Mouse (Mus musculus) intestine, embryonic 14.5 days (tissue): ENCODE data around the gene Snapc2. TPM values are rescaled to one million over a fixed set of nuclear protein-coding genes. Genes with fewer than 3 reads are reported as not detected.

Experiments
- ATAC-seq: fragments of 200-750 bp; cut with Nextera tagmentation; replicated peaks from 2 replicates; pipeline ENCODE4 v1.8.0; 2017; ENCODE audit warnings: low read depth, moderate number of reproducible peaks, moderate TSS enrichment, moderate library complexity; ENCODE audit not compliant: low FRiP score, low TSS enrichment
- DNase-seq: peaks from one replicate; pipeline ENCODE4 v3.0.0-alpha.2; 2018; ENCODE audit warnings: low spot score
- H3K27ac ChIP-seq: fragments of 300-500 bp; sonication (generic); 2 replicates; pipeline ENCODE4 v1.5.1; 2014; ENCODE audit warnings: low read depth, mild to moderate bottlenecking, control low read depth
- H3K27me3 ChIP-seq: fragments of 300-500 bp; sonication (generic); replicated peaks from 2 replicates; pipeline ENCODE4 v1.6.1; 2014; ENCODE audit warnings: low read length, control low read depth; ENCODE audit not compliant: control insufficient read depth, insufficient read depth
- H3K36me3 ChIP-seq: fragments of 300-500 bp; sonication (generic); 2 replicates; pipeline ENCODE4 v1.6.1; 2014; ENCODE audit warnings: low read length, control low read depth; ENCODE audit not compliant: control insufficient read depth, insufficient read depth
- H3K4me1 ChIP-seq: fragments of 300-500 bp; sonication (generic); replicated peaks from 2 replicates; pipeline ENCODE4 v1.6.1; 2014; ENCODE audit warnings: low read length, control low read depth, mixed read lengths; ENCODE audit not compliant: control insufficient read depth, insufficient read depth
- H3K4me2 ChIP-seq: fragments of 300-500 bp; sonication (generic); 2 replicates; pipeline ENCODE4 v1.6.1; 2014; ENCODE audit warnings: low read length
- H3K4me3 ChIP-seq: fragments of 300-500 bp; sonication (generic); 2 replicates; pipeline ENCODE4 v1.5.1; 2014; ENCODE audit warnings: low read depth, low read length, control low read depth, mixed read lengths
- H3K9ac ChIP-seq: fragments of 300-500 bp; sonication (generic); 2 replicates; pipeline ENCODE4 v1.6.1; 2014; ENCODE audit warnings: mild to moderate bottlenecking, low read length
- H3K9me3 ChIP-seq: fragments of 300-500 bp; sonication (generic); 2 replicates; pipeline ENCODE4 v1.6.1; 2016; ENCODE audit warnings: low read length, control low read depth; ENCODE audit not compliant: control insufficient read depth
- WGBS: fragments of 180-500 bp; shearing (Covaris S2); extraction: QIAGEN DNeasy Blood & Tissue Kit; methylation state at CpG from one replicate; pipeline ENCODE4 v1.1.7; 2014; 5-methylcytosine and 5-hydroxymethylcytosine counted together
- polyA plus RNA-seq: library from polyadenylated mRNA; unstranded; fragments of >200 nt; fragmentation: Nextera tagmentation; extraction: Ambion mirVana; gene quantifications from 2 replicates; pipeline ENCODE4 v1.2.1, GENCODE M21; 2014

The Snapc2 gene
- polyA plus RNA-seq, 1 experiment from 2014 or later: 52.7 TPM

DNA sequence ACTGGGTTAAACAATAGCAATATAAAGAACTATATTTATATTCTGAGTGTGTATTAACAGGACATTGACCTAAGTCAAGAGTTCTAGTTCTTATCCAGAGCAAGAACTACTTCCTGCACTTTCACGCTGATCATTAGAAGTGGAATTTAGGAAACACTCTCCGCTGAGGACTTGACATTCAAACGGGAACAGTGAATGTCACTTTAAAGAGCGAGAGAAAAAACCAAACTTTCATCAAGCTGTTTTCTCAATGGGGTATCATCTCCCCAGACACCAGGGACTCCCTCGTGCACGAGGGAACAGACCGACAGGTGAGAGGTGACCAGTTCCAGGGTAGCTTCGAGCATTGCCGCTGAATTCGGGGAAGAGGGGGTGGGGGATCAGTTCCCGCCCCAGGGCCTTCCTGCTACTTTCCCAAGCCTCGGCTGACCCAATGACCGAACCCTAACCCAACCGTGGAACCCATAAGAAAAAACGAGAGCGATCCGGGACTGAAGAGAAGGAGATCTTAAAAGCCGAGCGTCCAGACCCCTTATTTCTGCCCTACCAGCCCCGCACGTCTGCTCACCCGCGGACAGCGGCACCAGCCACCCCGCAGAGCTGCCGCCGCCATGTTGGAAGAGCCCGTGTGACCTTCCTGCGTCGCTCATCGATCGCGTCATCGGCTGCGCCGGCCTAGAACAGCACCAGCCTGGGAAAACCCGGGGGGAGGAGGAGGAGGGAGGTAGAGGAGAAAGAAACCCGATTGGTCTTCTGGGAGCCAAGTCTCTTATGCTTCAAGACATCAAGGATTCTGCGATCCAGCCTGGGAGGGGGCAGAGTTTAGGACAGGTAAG is 22.6 kb downstream of the Snapc2 start, which contains the start of gene Timm44:
Timm44 (minus strand) TSS at position 639 of the 836 bp plus-strand sequence.
- H3K27ac ChIP-seq: peak within 1 kb of the TSS; percentile 36; the same call in 1 of the 2 replicates
- H3K4me3 ChIP-seq: peak within 1 kb of the TSS; percentile 84
- ATAC-seq (peak; percentile 94), DNase-seq (peak; percentile 96)
- peaks cover 34% of the 10 kb centered on the region for H3K36me3 ChIP-seq
- H3K9me3 ChIP-seq: no peaks in the 10 kb centered on the region
- H3K9ac ChIP-seq: peak within 1 kb of the TSS; percentile 76
- H3K27me3 ChIP-seq: no peaks in the 10 kb centered on the region
- under 1% methylated on average over 39 of the region's 39 CpGs for WGBS
- peaks cover 4% of the 10 kb centered on the region; the same call in 1 of the 2 replicates for H3K4me1 ChIP-seq
- H3K4me2 ChIP-seq: peak within 1 kb of the TSS; percentile 70

DNA sequence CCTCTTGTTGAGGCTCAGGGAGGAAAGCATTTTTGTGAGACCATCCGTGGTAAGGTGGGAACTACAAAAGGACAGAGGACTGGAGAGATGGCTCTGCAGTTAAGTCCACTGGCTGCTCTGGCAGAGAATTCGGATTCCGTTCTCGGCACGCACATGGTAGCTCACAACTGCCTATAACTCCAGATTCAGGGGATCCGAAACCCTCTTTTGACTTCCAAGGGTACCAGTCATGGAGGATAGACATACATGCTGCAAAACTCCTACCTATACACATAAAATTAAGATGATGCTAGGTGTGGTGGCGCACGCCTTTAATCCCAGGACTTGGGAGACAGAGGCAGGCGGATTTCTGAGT is 23.2 kb downstream of the Snapc2 start:
- peak overlapping the region; percentile 84 for H3K4me3 ChIP-seq
- H3K27ac ChIP-seq: peak overlapping the region; percentile 36; the same call in 1 of the 2 replicates
- peak overlapping the region; percentile 70 for H3K4me2 ChIP-seq
- H3K4me1 ChIP-seq: peaks cover 4% of the 10 kb centered on the region; the same call in 1 of the 2 replicates
- WGBS: 31% methylated on average over 9 of the region's 9 CpGs
- no peaks in the 10 kb centered on the region for H3K9me3 ChIP-seq
- peak; percentile 59; the same call in 1 of the 2 replicates for ATAC-seq
- no peak for DNase-seq
- H3K9ac ChIP-seq: peak overlapping the region; percentile 76
- peaks cover 28% of the 10 kb centered on the region for H3K36me3 ChIP-seq
- no peaks in the 10 kb centered on the region for H3K27me3 ChIP-seq

DNA sequence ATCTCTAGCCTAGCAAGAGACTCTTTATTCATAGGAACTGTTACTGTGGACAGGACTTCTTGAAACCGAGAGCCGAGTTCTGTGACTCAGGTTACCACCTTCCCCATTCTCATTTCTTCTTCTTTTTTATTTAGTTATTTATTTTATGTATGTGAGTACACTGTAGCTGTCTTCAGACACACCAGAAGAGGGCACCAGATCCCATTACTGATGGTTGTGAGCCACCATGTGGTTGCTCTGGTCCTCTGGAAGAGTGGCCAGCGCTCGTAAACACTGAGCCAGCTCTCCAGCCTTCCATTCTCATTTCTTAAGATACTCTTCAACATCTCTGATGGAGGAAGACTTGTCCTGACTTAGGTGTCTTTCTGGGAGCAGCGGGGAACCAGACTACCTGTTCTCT is 39.9 kb downstream of the Snapc2 start:
- Histone ChIP-seq H3K4me2 (no peak overlapping the region), H3K4me3 (no peak overlapping the region), H3K36me3 (peaks cover 95% of the 10 kb centered on the region), H3K9ac (no peak overlapping the region), H3K9me3 (no peaks in the 10 kb centered on the region), H3K27me3 (no peaks in the 10 kb centered on the region), H3K27ac (no peak overlapping the region), H3K4me1 (no peaks in the 10 kb centered on the region)
- DNase-seq: no peak
- ATAC-seq: no peak
- WGBS: 87% methylated on average over 5 of the region's 5 CpGs

DNA sequence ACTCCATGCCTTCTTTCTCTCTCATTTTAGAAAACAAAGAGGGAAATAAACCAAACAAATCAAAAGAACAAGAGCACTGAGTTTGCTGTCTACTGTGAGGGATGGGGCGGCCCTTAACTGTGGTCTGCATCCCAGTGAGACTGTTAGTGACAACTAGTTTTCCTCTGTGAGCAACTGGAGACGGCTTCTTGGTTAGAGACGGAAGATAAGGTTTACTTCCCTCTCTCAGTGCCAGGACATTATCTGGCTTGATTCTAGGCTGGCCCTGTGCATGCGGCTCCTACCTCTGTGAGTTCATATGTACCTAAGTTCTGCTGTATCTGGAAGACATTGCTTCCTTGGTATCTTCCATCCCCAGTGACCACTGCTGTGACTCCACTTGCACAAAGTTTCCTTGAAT is 44.9 kb downstream of the Snapc2 start:
- Histone ChIP-seq H3K4me3 (no peak overlapping the region), H3K4me1 (no peaks in the 10 kb centered on the region), H3K9ac (no peak overlapping the region), H3K27me3 (no peaks in the 10 kb centered on the region), H3K9me3 (no peaks in the 10 kb centered on the region), H3K36me3 (peaks cover 100% of the 10 kb centered on the region), H3K27ac (no peak overlapping the region), H3K4me2 (no peak overlapping the region)
- 93% methylated on average over 4 of the region's 4 CpGs for whole genome bisulfite sequencing
- no peak for DNase-seq
- no peak for ATAC-seq

DNA sequence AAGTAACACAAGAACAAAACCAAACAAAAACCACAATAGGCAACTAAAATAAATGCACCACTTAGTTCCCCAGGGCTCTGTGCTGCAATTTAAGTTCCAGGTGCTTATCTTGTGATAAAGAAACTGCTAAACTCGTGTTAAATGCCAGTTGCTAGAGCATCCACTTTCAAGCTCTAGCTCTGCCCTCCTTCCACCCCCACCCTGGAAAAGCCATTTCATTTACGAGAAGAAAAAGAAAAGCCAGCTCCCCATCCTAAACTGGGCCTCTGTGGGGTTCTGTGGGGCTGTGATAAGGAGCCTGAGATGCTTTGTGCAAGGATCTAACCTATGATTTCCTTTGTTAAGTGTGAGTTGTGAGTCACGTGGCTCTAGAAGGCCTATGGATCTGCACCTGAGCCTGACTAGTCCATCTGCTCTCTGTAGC is 51.3 kb downstream of the Snapc2 start:
- Histone ChIP-seq H3K9ac (no peak overlapping the region), H3K27me3 (no peaks in the 10 kb centered on the region), H3K27ac (no peak overlapping the region), H3K4me2 (no peak overlapping the region), H3K4me3 (no peak overlapping the region), H3K4me1 (no peaks in the 10 kb centered on the region), H3K9me3 (no peaks in the 10 kb centered on the region), H3K36me3 (peaks cover 98% of the 10 kb centered on the region)
- 83% methylated on average over 3 of the region's 3 CpGs for WGBS
- DNase-seq (no peak), ATAC-seq (no peak)

Other genes with a start within 250 kb of the Snapc2 start
- not detected in 2 replicates for gene Cd209f, start 147.2 kb upstream of the Snapc2 start, polyA plus RNA-seq
- gene Cd209g, start 119.0 kb upstream of the Snapc2 start, polyA plus RNA-seq: not detected in 2 replicates
- gene Evi5l, start 86.5 kb upstream of the Snapc2 start, polyA plus RNA-seq: 20.2 and 21.2 TPM in 2 replicates
- 5.4 and 6.6 TPM in 2 replicates for gene Prr36, start 35.6 kb upstream of the Snapc2 start, polyA plus RNA-seq
- 0.81 and 1.3 TPM in 2 replicates for gene Lrrc8e, start 26.3 kb upstream of the Snapc2 start, polyA plus RNA-seq
- gene Map2k7, start 14.3 kb upstream of the Snapc2 start, polyA plus RNA-seq: 17.9 and 19.1 TPM in 2 replicates
- gene Gm49320, start 14.2 kb upstream of the Snapc2 start, polyA plus RNA-seq: 1.4 and 1.7 TPM in 2 replicates
- gene Tgfbr3l, start 4.9 kb upstream of the Snapc2 start, polyA plus RNA-seq: 3.3 and 4.0 TPM in 2 replicates
- gene Ctxn1, start 6.2 kb downstream of the Snapc2 start, polyA plus RNA-seq: 78.8 and 79.2 TPM in 2 replicates
- gene Timm44, start 22.8 kb downstream of the Snapc2 start, polyA plus RNA-seq: 89.8 and 92.7 TPM in 2 replicates
- 20.1 and 24.9 TPM in 2 replicates for gene Ccl25, start 72.1 kb downstream of the Snapc2 start, polyA plus RNA-seq
- gene Elavl1, start 72.3 kb downstream of the Snapc2 start, polyA plus RNA-seq: 240 and 245 TPM in 2 replicates
- gene Cers4, start 239.9 kb downstream of the Snapc2 start, polyA plus RNA-seq: 25.0 and 27.3 TPM in 2 replicates